Mouse (Mus musculus) ES-Bruce4 (cell line): ENCODE data around the gene Shisa9.

ENCODE experiments used
- CTCF ChIP-seq: IDR thresholded peaks from one replicate; pipeline ENCODE4 v1.8.1; 2011; ENCODE audit warnings: low read depth, low read length
- EP300 ChIP-seq: IDR thresholded peaks from 2 replicates; pipeline ENCODE4 v1.6.1; 2011; ENCODE audit warnings: low read depth, low read length; ENCODE audit not compliant: insufficient read depth

DNA sequence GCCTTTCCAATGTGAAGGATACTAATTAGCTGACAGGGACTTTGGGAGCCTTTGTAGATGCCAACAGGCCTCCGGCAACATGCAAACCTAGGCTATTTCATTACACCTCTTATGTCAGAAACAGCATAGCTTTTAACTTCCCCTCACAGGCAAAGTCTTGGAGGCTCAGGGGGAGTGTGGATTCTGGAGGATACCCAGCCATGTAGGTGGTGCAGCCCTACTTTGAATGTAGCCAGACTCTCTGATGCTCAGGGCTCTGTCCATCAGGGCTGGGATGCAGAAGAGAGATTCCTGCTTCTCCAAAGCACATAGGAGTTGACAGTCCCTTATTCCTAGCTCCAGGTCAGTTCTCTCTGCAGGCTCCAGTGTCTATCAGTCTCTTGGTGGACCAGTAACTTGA lies 133.0 kb downstream of the Shisa9 start:
- no peak for TF ChIP-seq CTCF
- TF ChIP-seq EP300: no peak
